Mouse (Mus musculus) urinary bladder, adult 18-20 months (tissue): ENCODE results near the gene Retsat.

Experiments used
- DNase-seq, 2 experiments: peaks; one replicate each; pipeline ENCODE4 v3.0.0; 2022; ENCODE audit warnings: low spot score in 2 of 2, mixed read lengths in 2 of 2

Gene Retsat

DNA sequence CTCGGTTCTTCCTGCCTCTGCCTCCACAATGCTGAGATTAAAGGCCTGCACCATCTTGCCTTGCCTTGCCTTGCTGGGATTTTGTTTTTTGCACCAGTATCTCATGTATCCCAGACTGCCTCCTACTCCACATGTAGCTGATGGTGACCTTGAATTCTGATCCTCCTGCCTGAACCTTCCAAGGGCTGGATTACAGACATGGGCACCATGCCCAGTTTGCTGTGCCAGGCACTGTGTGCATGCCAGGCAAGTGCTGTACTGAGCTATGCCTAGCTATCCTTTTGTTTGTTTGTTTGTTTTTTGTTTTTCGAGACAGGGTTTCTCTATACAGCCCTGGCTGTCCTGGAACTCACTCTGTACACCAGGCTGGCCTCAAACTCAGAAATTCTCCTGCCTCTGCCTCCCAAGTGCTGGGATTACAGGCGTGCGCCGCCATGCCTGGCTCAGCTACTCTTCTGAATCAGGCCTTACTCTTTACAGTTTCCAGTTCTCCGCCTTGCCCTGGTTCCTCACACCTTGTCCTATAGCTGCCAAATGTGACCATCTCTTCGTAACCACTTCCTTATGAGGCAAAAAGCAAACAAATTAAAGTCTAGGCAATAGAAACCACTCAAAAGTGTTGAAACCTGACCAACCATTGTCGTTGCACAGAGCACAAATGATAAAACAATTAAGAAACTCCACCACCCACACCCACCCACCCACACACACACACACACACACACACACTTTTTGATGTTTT is 25.6 kb downstream of the Retsat start:
- DNase-seq, result no peak

- no peak for DNase-seq
These were observed 28.1 kb downstream of the Retsat start for GRCm38 (mm10) chr6:72626391-72626790.

DNA sequence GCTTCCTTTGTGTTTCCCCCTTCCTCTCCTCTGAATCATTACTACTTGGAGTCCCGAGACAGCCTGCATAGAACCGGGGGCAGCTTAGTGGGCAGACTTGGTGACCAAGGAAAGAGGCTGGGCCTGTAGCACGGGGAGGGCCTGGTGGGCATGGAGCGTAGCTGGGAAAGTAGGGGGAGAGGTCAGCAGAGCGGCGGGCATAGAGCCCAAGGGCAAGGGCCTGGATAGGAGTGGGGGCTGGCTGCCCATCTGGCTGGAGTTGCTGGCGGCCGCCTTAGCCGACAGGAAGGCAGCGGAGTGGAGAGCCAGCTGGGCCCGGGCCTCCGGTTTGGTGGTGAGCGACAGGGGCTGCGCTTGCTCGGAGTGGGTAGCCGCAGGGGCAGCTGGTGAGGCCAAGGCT is 29.0 kb downstream of the Retsat start:
- no peak for DNase-seq

- no peak for DNase-seq
These were observed 32.1 kb downstream of the Retsat start for GRCm38 (mm10) chr6:72630370-72630769.

GRCm38 (mm10) chr6:72630961-72631360 is 32.7 kb downstream of the Retsat start:
- DNase-seq, result no peak

DNA sequence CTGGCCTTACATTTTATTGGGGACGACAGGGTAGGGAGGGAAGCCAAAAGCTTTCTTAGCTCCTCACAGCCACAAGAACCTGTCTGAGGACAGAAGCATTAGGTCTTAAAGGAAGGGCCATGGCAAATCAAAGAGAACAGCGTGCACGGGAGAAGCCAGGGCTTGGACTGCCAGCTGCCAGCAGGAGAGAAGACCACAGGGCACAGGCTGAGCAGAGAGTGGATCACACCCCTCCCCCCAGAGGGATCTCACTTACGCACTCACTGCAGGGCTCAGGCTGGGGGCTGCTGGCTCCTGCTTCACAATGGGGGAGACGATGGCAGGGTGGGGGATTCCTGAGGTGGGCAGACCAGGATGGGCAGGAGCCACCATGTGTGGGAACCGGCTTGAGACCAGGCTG is 33.4 kb downstream of the Retsat start:
- DNase-seq, result no peak

- no peak for DNase-seq
These were observed 36.0 kb downstream of the Retsat start for GRCm38 (mm10) chr6:72634311-72634710.

GRCm38 (mm10) chr6:72635760-72636431 is 37.6 kb downstream of the Retsat start:
- peak; percentile 43 to 44 for DNase-seq

GRCm38 (mm10) chr6:72636940-72637339 is 38.7 kb downstream of the Retsat start:
- no peak for DNase-seq

DNA sequence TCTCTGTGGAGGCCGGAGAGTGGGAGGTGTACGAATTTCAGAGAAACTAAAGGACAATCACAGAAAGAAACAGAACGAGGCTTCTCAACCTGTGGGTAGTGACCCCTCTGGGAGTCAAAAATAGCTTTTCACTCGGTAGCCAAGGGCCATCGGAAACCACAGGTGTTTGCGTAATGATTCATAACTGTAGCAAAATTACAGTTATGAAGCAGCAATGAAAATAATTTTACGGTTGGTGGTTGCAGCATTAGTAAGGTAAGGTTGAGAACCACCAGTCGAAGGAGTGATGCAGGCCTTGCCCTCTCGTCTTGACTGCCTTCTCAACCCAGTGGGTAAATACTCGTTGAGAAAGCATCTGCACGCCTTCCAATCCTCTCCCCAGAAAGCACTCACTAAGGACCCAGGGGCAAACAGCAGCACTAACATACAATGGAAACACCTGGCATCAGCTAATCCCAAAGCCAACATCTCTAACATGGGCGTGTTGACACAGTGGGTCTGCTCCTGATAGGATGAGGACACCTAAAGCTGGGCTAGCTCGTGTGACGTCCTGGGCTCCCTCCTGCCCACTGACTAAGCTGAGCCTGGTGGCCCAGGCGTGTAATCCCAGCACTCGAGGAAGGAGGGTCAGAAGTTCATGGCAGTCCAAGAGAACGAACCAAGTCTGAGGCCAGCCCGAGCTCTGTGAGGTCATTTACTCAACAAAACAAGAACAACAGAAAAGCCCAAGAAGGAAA is 43.1 kb downstream of the Retsat start:
- DNase-seq, result no peak

DNA sequence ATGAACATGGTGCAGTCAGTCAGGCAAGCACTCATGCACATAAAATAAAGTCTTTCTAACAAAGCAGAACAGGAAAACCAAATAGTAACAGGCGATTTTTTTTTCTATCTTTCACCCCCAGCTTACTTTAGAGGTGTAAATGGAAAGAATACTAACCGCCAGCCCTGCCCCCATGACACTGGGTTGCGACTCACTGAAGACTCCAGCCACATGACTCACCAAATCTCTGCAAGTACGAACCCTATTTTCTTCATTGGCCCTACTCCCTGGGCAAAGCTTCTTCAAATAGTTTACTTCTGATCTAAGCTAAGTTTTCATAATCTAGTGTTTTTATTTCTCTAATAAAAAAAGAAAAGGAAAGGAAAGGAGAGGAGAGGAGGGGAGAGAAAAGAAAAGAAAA is 46.3 kb downstream of the Retsat start:
- DNase-seq, result no peak

DNA sequence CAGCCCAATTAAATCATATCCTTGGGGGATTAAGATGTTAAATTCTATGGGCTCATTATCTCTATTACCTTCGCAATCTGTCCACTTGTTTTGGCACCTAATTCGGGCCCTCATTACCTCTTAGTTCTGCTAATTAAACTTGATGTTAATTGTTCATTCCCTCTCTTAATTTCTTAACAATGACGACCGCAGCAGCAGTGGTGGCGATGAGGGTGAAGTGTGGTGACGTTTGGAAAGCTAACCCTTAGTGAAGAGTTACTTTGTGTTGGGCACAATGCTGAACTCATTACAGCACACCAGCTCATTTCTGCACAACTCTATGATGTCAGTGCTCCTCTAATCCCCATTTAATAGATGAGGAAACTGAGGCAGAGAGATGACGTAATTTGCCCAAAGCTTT is 47.1 kb downstream of the Retsat start:
- no peak for DNase-seq

- peak in 1 of 2 experiments; percentile 45 for DNase-seq
These were observed 49.1 kb downstream of the Retsat start for GRCm38 (mm10) chr6:72647383-72647820.

GRCm38 (mm10) chr6:72648002-72648595 is 49.8 kb downstream of the Retsat start:
- DNase-seq, result no peak

DNA sequence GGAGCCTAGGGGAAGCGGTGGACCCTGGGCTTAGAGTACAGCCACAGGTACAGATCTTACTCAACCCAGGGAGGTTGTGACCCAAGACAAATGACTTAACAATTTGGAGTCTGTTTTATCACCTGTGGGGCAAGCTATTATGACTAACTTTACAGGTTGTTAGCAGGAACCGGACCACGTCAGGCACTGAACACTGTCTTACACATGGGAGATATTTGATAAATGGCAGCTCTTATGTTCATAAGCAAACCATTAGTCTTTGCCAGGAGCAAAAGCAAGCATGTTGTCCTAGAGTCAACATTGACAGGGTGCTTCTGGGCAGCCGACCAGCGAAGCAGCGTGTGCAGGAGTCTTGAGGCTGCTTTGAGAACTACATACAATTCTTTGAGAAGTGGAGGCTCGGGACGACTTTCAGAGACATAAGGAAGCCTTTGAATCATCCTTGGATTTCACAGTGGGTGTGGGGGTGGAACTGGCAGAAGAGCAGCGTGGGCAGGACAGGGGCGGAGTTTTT is 52.1 kb downstream of the Retsat start:
- no peak for DNase-seq

- DNase-seq, result peak in 1 of 2 experiments; percentile 64
These were observed 55.1 kb downstream of the Retsat start for GRCm38 (mm10) chr6:72653419-72653818.

GRCm38 (mm10) chr6:72654355-72654754 is 56.1 kb downstream of the Retsat start:
- DNase-seq, result no peak

DNA sequence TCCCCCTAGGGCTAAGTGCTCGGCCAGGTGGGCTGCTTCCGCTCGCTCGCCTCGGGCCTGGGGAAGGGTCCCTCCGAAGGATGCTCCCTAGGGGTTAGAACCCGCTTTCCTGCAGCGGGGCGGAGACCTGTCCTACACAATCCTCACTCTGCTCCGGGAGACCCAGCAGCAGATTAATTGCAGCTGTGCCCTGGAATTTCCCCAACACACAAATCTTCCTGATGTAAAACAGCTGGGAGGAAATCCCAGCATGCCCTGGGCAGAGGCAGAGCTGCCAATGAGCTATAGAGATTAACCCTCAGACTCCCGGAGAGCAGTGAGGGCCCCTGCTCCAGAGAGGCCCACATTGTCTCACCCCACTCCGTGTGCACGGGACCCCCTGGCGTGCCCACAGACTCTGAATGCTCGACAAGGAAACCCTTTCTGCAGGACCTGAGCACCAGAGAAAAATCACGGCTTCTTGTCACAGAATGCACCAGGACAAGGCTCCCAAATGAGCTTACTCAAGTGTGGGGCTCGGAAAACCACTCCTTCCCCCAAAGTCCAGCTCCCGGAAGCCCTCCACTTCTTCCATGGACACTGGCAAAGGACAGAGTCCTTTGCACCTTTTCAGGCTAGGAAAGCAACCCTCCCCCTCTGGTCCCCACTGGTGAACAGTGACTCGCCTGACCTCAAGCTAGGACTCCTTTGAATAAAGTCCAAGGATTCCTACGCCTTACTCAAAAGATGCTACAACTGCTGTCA is 57.2 kb downstream of the Retsat start:
- peak in 1 of 2 experiments; percentile 69 for DNase-seq

- no peak for DNase-seq
These were observed 57.8 kb downstream of the Retsat start for GRCm38 (mm10) chr6:72656053-72656442.

DNA sequence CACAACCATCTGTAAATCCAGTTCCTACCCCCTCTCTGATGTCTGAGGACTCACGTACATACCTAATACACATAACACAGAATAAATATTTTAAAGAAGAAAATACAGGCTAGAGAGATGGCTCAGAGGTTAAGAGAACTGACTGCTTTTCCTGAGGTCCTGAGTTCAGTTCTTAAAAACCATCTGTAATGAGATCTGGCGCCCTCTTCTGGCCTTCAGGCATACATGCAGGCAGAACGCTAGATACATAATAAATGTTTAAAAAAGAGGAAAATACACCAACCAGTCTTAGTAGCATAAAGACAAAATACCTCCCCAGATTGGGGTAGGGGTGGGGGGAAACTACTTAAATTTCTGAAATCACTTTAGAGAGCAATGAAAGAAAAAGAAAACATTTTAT is 59.7 kb downstream of the Retsat start:
- no peak for DNase-seq
